Mouse (Mus musculus) left cerebral cortex, adult 2 months (tissue): ENCODE measurements around the gene Pim1. TPM values are rescaled to one million over a fixed set of nuclear protein-coding genes. Genes with fewer than 3 reads are reported as not detected.

ENCODE experiments used
- DNase-seq, 2 experiments: peaks; one replicate each; pipeline ENCODE4 v3.0.0; 2021 to 2022; ENCODE audit warnings: low spot score in 2 of 2, mixed read lengths in 1 of 2; ENCODE audit errors: extremely low spot score in 1 of 2
- H3K27ac ChIP-seq: fragments of 200-600 bp; 2 replicates; pipeline ENCODE4 v1.8.1; 2022
- H3K4me3 ChIP-seq: fragments of 200-600 bp; 2 replicates; pipeline ENCODE4 v1.8.1; 2022
- CTCF ChIP-seq: fragments of 200-600 bp; IDR thresholded peaks from 2 replicates; pipeline ENCODE4 v1.8.1; 2022; ENCODE audit warnings: antibody characterized with exemption, mild to moderate bottlenecking, moderate library complexity
- intact Hi-C: fragments of 180-260 bp; cut with DNase I; formaldehyde crosslinking; loops from one replicate; pipeline ENCODE4 v1.15.1; 2025
- total RNA-seq, 2 experiments: library from RNA; stranded (reverse); gene quantifications; 2 replicates each; pipeline ENCODE4 v1.2.3; 2021

Pim1 gene
- total RNA-seq, 2 experiments from 2014 or later: 9.2 to 13.6 TPM

DNA sequence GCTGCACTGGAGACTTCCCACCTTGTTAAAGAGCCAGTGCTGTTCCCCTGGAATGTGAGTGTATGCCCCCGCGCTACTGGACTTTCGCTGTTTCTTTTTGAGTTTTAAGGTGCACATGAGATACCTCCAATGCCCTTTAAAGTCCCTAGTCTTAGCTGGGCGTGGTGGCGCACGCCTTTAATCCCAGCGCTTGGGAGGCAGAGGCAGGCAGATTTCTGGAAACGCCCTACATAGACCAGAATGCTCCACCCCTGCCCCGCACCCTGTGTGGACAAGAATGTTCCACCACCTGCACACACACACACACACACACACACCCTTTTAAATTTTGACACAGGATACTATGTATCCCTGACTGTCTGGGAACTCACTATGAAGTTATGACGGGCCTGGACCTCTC is 17.1 kb upstream of the Pim1 start:
- no peak overlapping the region for H3K27ac ChIP-seq
- intact Hi-C loops: no loop called here
- no peak for DNase-seq
- TF ChIP-seq CTCF: no peak
- H3K4me3 ChIP-seq: no peak overlapping the region

DNA sequence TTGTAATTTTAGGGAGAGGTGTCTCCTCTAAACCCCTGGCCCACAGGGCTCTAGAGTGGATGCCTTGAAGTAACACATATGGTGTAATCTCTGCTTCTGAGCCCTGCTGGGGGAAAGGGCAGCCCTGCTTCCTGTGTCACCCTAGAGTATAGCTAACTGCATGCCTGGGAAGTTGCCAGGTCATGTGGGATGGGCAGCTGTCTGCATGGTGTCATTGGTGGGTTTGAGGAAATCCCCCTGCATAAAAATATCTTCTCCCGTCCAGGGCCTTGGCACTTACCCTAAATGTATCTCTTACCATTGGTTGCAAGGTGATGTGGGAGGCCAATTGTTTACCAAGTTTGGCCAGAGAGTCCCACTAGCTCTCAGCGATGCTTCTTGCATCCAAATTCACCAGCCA is 16.5 kb upstream of the Pim1 start:
- Histone ChIP-seq H3K4me3 (no peak overlapping the region), H3K27ac (no peak overlapping the region)
- intact Hi-C loops: no loop called here
- DNase-seq: no peak
- TF ChIP-seq CTCF: no peak

DNA sequence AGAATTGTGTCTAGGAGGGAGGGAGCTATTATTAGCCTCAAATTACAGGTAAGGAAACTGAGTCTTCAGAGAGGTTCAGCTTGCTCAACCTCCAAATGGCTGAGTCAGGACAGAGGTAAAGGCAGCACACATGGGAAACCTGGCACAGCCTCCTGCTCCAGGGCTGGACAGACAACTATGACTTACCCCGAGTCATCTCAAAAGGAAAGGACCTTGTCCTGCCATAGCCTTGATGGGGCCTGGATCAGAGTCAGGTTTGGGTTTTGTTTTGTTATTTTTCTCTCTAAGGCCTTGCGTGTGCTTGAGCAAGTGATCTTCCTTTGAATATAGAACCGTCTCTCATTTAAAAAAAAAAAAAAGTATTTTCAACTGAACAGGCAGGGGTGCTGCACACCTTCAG is 15.4 kb upstream of the Pim1 start:
- no peak for TF ChIP-seq CTCF
- Histone ChIP-seq H3K4me3 (no peak overlapping the region), H3K27ac (no peak overlapping the region)
- intact Hi-C loops: no loop called here
- no peak for DNase-seq

DNA sequence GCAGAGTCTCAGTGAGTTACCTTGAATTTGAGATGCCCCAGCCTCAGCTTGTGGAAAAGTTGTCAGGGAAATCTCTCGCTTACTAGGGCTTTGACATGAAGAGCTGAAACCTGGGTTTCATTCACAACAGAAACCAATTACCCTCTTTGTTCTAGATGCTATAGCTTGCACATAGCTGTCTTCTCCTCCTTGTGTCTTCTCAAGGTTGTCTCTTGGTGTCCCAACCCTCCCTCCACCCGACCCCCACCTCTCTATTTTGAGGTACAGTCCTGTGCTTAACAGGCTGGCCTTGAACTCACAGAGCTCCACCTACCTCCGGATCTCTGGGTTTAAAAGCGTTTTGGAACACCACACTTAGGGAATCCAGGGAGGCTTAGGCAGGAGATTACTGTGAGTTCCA is 14.1 kb upstream of the Pim1 start:
- TF ChIP-seq CTCF: no peak
- intact Hi-C loops: no loop called here
- Histone ChIP-seq H3K4me3 (no peak overlapping the region), H3K27ac (no peak overlapping the region)
- DNase-seq: no peak

DNA sequence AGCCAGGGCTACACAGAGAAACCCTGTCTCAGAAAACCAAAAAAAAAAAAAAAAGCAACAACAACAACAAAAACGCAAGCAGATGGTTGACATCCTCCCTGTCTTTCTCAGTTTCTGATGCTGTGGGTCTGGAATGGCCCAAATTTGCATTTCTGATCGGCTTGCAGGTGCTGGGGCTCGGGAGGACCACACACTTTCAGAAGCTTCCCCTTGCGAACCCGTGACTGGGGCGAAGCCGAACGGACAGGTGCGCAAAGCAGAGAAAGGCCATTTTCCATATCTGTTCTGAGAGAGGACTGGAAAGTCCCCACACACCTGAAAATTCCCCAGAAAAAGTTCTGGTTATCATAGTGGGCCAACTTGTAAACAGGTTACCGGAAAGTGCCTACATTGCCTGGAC is 13.2 kb upstream of the Pim1 start:
- intact Hi-C loops: no loop called here
- H3K27ac ChIP-seq: no peak overlapping the region
- no peak overlapping the region for H3K4me3 ChIP-seq
- TF ChIP-seq CTCF: no peak
- no peak for DNase-seq

DNA sequence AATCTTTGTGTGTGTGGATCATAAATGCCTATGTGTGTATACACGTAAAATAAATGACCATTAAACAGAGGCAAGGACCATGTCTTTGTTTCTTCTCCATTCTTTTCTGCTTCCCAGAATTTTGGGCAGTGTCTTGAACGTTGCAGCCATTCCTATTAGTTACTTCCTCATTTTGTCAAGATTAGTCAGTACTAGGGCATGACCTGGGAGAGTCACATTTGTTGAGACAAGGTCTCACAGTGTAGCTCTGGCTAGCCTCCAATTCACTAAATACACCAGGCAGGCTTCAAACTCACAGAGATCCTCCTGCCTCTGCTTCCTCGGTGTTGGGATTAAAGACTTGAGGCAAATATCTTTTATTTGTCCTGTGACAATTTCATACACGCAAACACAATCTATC is 12.3 kb upstream of the Pim1 start:
- intact Hi-C loops: no loop called here
- no peak for DNase-seq
- TF ChIP-seq CTCF: no peak
- Histone ChIP-seq H3K4me3 (no peak overlapping the region), H3K27ac (no peak overlapping the region)

DNA sequence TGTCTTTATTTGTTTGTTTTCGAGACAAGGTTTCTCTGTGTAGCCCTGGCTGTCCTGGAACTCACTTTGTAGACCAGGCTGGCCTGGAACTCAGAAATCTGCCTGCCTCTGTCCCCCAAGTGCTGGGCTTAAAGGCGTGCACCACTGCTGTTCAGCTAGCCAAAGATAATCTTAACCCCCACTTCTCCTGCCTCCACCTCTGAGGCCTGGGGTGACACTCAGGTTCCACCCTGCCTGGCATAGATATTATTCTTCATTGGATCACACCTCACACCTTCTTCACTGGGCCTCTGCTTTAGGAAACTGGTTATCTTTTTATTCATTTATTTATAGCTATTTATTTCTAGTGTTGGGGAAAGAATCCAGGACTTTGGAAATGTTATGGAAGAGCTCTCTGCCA is 10.3 kb upstream of the Pim1 start:
- Histone ChIP-seq H3K4me3 (no peak overlapping the region), H3K27ac (no peak overlapping the region)
- TF ChIP-seq CTCF: no peak
- intact Hi-C loops: no loop called here
- DNase-seq: no peak

DNA sequence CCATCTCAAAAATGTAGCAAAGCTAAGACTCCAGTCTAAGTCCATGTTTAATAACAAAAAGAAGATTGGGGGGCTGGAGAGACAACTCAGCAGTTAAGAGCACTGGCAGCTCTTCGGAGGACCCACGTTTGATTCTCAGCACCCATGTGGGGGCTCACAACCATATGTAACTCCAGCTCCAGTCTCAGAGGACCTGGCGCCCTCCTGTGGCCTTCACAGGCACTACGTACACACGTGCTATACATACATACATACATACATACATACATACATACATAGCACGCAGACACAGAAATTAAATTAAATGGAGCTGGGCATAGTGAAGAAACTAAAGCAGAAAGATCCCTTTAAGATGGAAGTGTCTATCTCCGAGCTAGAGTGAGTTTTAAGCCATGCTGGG is 7.9 kb upstream of the Pim1 start:
- H3K4me3 ChIP-seq: no peak overlapping the region
- intact Hi-C loops: no loop called here
- TF ChIP-seq CTCF: no peak
- no peak for DNase-seq
- H3K27ac ChIP-seq: no peak overlapping the region

DNA sequence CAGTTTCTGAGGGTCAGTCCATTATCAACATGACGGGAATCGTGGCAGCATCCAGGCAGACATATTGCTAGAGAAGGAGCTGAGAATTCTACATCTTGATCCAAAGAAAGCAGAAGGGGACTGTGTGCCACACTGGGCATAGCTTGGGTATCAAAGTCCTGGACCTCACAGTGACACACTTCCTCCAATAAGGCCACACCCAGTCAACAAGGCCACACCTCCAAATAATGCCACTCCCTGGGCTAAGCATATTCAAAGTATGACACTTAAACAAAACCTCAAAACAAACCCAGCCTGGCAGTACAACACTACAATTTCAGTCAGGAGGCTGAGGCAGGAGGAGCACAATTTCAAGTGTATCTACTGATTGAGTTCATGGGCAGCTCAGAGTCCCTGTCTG is 7.3 kb upstream of the Pim1 start:
- Histone ChIP-seq H3K27ac (no peak overlapping the region), H3K4me3 (no peak overlapping the region)
- TF ChIP-seq CTCF: no peak
- no peak for DNase-seq
- intact Hi-C loops: no loop called here

DNA sequence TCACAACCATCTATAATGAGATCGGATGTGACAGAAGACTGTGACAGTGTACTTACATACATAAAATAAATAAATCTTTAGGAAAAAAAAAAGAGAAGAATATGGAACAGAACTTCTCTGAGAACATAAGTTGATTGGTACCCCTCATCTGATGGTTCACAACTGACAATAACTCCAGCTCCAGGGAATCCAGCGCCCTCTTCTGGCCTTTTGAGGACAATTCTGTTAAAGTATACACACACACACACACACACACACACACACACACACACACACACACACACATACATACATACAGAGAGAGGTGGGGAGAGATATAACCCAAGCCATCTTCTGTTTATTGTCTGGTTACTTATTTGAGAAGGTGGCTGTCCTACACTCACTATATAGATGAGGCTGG is 6.1 kb upstream of the Pim1 start:
- DNase-seq: no peak
- no peak for TF ChIP-seq CTCF
- no peak overlapping the region for H3K4me3 ChIP-seq
- intact Hi-C loops: no loop called here
- H3K27ac ChIP-seq: no peak overlapping the region

DNA sequence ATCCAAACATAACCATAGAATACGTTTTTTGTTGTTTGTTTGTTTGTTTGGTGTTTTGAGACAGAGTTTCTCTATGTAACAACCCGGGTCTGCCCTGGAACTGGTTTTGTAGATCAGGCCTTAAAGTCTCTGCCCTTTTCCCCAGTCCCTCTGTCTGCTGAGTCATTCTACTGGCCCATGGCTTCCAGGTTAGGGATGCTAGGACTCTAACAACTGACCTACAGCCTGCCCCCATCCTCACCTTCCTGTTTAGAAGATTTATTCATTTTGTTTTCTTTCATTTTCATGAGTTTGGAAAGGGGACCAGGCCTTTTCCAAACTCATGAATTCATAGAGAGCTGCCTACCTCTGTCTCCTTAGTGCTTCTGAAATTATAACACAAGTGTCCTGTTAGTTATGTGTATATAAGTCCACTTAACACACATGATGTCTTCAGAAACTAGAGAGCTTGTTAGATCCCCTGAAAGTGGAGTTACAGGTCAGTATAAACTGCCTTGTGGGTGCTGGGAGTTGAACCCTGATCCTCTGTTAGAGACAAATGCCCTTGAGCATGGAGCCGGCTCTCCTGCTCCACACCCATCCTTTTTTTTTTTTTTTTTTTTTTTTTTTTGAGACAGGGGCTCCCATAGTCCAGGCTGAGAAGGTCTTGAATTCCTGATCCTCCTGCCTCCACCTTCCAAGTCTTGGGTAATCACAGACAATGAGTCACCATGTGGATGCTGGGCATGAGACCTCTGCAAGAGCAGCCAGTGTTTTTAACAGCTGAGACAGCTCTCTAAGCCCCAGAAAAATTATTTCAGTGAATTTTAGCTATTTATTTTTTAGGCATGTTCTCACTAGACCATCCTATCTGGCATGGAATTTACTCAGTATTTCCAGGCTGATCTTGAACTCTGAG is 5.0 kb upstream of the Pim1 start:
- H3K4me3 ChIP-seq: no peak overlapping the region
- no peak for DNase-seq
- no peak overlapping the region for H3K27ac ChIP-seq
- intact Hi-C loops: no loop called here
- TF ChIP-seq CTCF: no peak

DNA sequence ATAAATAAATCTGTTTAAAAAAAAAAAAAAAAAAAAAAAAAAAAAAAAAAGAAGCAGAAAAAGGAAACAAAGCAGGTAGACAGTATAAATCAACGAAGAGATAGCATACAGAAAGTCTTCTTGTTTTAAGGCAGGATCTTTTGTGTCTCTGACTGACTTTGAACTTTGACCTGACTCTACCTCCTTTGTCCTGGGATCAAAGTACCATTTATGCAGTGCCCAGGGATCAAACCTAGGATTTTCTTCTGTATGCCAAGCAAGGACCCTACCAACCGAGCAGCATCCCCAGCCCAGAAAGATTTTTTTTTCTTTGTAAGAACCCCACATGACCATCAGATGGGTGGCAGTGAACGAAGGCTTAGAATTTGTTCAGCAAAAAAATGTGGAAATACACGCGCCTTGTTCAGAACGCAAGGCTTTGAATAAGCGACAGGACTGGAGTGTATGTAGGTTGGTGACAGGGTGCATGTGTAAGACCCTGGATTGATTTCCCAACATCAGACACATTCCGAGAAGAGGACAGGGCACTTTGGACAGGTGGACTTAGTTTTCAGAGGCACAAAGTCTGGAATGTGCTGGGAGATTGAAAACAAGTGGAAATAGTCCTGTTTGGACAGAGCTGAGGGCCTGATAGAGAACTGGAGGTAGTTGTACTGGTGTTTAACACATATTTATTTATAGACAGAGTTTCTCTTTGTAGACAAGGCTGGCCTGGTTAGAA is 2.1 kb upstream of the Pim1 start:
- intact Hi-C loops: no loop called here
- TF ChIP-seq CTCF: no peak
- DNase-seq: no peak
- Histone ChIP-seq H3K27ac (no peak overlapping the region), H3K4me3 (no peak overlapping the region)
